Mouse (Mus musculus) lung, postnatal 4 days (tissue): ENCODE data around the gene Adgrf3.
"Not testable (repeated sequence)": the region's sequence is repeated elsewhere in the genome, so short reads cannot be mapped to it uniquely, and the experiment has no call there.

Source experiments
- DNase-seq, 2 experiments: peaks; one replicate each; pipeline ENCODE4 v3.0.0; 2021

Gene Adgrf3

GRCm38 (mm10) chr5:30205493-30205892 lies at the start of gene Adgrf3:
Gene Adgrf3, minus strand, starts transcription at chr5:30205722.
- no peak for DNase-seq

- no peak for DNase-seq
These were observed 42.1 kb upstream of the Adgrf3 start for GRCm38 (mm10) chr5:30247666-30248065.

DNA sequence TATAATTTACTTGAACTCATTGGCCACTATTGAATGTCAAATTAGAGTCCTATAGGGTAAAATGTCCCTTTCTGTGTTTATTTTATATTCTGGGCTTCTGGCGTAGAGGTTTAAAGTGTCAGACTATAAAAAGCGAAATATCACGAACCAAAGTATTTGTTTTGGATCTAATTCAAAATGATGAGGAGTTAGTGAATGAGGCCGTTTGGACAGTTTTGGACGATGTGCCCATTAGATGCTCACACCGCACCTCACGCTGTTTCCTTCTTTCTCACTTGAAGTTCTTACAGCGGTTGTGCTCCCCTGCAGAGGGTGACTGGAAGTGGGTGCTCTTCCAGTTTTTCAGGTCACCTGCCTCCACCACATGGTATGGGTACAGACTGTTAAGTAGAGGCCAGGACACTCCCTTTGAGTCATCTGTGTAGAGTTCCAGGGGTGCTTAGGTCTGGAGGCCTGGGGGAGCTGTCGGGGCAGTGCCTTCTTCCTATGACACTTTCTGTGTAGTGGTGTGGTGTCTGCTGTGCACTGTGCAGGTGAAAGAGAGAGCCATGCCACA lies 40.4 kb upstream of the Adgrf3 start:
- DNase-seq = peak in 1 of 2 experiments; percentile 34

DNA sequence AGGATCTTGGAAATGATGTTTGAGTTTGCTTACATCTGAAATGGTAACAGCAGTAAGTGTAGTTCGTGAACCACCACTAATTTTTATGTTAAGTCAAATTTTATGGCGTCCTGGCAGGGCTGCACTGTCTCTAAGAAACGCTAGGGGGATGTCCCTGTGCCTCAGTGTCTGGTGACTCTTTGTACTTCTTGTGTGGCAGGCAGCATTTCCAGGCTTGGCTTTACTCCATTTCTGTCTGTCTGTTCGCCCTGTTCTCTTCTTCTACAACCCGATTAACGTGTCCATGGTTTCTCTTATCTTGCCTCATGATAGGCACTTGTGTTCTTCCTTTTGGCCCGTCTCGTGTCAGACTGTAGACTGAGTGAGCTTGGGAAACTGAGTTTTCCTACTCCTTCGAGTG lies 38.2 kb upstream of the Adgrf3 start:
- peak in 1 of 2 experiments; percentile 16 for DNase-seq

DNA sequence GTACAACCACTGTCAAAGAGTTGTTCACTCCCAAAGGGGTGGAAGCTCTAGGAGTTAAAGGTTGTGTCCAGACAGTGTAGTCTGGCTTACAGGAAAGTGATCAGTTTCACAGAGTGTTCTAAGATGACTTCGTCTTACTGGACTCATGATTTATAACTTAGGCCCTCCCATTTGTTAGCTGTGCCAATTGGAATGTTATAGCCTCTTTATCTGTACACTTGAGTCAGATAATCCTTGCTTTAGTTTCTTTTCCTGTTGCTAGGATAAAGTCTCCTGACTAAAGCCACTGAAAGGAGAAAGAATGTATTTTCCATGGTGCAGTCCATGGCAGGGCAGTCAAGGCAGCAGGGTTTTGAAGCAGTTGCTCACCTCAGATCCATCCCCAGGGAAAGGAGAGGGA lies 36.9 kb upstream of the Adgrf3 start:
- DNase-seq = no peak

DNA sequence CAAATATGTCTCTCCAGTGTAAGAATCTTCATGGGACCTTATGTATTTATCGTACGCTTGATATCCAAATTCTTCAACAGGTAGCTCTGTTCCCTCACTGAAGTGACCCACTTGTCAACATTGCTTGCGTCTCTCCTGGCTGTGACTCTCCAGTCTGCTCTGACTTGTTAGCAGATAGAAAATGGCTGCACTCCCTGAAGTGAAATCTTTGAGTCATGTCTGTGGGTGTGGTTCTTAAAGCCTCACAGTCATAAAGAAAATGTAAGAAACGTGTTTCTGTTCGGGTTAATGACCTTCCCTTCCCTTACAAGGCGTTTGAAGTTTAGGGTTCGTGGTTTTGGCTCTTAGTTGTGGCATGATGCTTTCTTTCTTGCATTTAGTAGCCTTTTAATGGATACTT lies 35.0 kb upstream of the Adgrf3 start:
- no peak for DNase-seq

GRCm38 (mm10) chr5:30238533-30238932 lies 33.0 kb upstream of the Adgrf3 start:
- no peak for DNase-seq

DNA sequence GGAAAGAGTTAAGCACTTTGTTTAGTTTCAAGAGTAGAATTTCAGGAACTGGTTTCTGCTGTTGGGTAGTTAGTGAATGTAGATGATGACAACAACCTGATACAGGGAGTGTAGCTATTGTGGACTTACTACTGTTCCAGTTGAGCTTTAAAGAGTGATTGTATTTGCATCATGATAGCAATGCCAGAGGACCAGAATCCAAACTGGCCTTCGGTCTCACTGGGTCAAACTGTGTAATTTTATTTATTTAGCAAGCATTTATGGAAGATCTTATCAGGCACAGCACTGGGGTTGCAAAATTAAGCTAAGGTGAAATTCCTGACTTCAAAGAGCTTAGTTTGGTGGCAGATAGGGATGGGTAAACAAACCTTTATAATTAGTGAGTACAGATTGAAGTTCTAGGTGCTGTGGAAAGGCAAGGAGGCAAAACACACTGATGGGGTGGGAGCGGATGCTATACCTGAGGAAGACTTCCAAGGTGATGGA lies 30.2 kb upstream of the Adgrf3 start:
- no peak for DNase-seq

DNA sequence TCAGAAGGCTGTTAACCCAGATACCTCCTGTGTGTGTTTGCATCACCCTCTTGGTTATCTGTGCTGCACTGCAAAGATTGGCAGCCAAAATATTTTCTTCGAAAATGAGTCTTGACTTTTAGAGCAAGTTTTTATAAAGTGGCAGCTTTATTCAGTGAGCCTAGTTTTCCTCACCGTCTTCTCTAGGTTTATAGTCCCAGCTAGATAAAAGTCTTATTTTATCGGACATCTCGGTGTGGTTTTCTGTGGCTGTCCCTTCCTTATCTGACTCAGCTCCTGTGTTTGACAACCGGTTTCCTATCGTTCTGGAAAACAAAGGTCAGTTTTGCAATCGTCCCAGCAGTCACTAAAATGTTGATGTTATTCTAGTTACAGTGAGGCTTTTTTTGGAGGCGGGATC lies 28.5 kb upstream of the Adgrf3 start:
- DNase-seq = no peak

DNA sequence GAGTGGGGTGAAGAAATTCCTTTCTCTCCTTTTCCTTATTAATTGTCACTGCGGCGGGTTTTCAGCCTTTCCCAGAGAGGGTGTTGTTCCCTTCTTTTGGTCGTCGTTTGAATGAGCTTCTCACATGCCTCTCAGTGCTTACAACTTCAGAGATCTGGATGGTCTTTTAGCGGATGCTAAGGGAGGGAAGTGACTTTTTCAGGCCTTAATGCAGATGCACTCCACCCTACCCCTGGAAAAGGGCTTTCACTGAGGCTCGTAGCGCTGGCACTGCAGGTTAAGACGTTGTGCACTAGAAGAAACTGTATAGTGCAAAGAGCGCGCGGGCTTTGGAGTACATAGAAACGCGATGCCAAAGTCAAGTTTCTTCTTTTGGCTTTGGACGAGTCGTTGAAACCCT lies 27.5 kb upstream of the Adgrf3 start:
- no peak for DNase-seq

- peak; percentile 99 for DNase-seq
These were observed 26.9 kb upstream of the Adgrf3 start, which contains the start of gene Selenoi for GRCm38 (mm10) chr5:30232271-30232971. Gene Selenoi, plus strand, starts transcription at chr5:30232581.

GRCm38 (mm10) chr5:30231891-30232270 lies 26.4 kb upstream of the Adgrf3 start:
- no peak for DNase-seq

DNA sequence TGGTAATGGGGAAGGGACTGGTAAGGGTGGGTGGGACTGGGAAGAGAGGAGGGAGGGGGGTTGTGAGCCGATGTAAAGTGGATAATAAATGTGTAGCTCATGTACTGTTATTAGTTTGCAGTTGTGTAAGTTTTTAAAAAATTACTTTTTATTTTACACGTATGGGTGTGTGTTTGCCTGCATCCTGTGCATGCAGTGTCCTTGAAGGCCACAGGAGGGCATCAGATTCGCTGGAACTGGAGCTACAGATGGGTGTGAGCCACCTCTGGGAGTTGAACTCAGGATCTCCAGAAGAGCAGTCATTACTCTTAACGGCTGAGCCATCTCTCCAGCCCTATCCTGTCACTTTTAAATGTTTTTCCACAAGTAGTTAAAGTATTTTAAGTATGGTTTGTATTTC lies 25.4 kb upstream of the Adgrf3 start:
- peak in 1 of 2 experiments; percentile 48 for DNase-seq

GRCm38 (mm10) chr5:30222681-30223080 lies 17.2 kb upstream of the Adgrf3 start:
- DNase-seq = no peak

DNA sequence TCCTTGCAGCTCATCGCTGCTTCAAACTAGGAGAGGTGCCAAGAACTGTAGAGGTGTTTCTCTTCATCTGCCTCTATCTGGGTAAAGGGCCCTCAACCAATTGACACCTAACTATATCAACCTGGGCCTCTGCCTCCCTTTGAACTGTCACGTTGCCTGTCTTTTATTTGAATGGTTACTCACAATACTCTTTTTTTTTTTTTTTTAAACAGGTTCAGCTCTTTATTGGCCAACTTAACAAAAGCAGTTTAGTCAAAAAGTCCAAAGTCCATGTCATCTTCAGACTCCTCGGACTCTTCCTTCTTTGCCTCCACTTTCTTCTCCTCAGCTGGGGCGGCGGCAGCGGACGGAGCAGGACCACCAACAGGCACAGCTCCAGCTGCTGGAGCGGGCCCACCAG lies 15.1 kb upstream of the Adgrf3 start:
- DNase-seq = no peak

DNA sequence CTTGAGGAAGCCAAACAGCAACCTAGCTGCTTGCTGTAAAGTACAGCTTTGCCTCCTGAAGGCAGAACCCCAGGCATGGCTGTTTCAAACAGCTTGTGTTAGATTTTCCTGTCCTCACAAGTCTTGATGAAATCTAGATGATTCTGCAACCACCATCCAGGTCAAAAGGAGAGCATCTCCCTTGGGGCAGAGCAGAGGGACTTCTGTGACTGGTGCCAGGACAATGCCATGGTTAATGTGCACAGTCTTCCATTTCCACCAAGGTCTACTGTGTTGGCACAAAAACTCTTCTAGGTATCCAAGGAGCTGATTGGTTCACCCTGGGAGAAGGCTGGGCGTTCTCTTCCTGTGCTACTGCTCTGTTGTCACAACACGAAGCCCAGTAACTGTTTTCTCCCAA lies 14.2 kb upstream of the Adgrf3 start:
- DNase-seq = no peak

GRCm38 (mm10) chr5:30215970-30216369 lies 10.4 kb upstream of the Adgrf3 start:
- DNase-seq = no peak

DNA sequence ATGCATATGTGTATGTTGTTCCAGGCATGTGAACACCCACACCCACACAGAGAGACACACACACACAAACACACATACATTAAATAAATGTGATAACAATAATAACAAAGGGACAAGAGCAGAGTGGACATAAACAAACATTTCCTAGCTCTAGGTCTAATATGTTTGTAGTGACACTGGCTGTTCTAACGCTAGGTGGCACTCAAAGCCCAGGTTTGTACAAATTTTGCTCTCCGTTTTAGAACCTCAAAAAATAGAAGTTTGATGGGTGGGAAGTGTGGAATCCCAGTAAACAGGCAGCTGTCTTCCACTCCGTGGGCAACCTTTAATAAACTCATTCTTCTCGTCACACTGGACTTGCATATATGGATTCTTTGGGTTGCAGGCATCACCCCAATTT lies 9.4 kb upstream of the Adgrf3 start:
- DNase-seq = peak in 1 of 2 experiments; percentile 72

GRCm38 (mm10) chr5:30210758-30211157 lies 5.2 kb upstream of the Adgrf3 start:
- DNase-seq = not testable (repeated sequence)

DNA sequence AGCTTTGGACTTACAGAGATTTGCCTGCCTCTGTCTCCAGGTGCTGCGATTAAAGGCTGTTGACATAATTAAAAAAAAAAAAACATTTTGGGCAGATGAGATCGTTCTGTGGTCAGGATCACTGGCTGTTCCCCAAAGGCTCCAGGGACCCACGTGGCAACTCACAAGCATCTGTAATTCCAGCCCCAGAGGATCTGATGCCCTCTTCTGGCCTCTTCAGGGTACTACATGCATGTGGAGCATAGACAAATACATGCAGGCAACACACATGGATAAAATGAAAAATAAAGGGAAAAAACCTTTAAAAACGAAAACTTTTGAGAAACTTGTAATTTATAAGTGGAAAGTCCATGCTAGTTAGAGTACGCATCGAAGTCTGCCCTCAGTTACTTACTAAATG lies 1.8 kb upstream of the Adgrf3 start:
- DNase-seq = peak in 1 of 2 experiments; percentile 43

- DNase-seq = no peak
These were observed 488 bp downstream of the Adgrf3 start for GRCm38 (mm10) chr5:30205034-30205433.

DNA sequence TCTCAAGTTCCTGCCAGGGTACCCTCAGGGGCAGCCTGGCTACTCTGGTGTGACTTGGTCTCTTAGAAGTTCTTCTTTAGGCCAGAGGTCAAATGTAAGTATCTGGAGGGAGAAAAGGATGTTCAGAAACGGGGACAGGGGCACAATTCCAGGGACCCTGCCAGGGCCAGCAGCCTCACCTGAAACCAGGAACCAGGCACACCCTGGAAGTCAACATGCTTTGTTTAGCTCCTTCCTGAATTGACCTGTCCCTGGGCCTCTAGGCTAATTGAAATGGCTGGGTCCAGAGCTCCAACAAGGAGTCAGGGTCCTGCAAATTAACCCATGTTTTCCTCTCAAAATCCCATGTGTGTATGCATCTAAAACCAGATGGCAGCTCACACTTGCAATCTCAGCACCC lies 1.1 kb downstream of the Adgrf3 start:
- DNase-seq = no peak

GRCm38 (mm10) chr5:30203216-30203885 lies 2.2 kb downstream of the Adgrf3 start:
- no peak for DNase-seq

- no peak for DNase-seq
These were observed 3.3 kb downstream of the Adgrf3 start for GRCm38 (mm10) chr5:30202221-30202620.
